Mouse (Mus musculus) liver, adult 2 months (tissue): ENCODE measurements around the gene Gm20388.

ENCODE experiments used
- CTCF ChIP-seq: fragments of 200-500 bp; IDR thresholded peaks from 2 replicates; pipeline ENCODE4 v1.5.1; 2011; ENCODE audit warnings: low read depth, low read length, control low read depth
- POLR2A ChIP-seq: fragments of 200-500 bp; IDR thresholded peaks from 2 replicates; pipeline ENCODE4 v1.6.1; 2011; ENCODE audit warnings: low read length, control low read depth; ENCODE audit not compliant: insufficient read depth; ENCODE audit errors: extremely low read depth

GRCm38 (mm10) chr8:123860386-123860785 is 3949.7 kb downstream of the Gm20388 start:
- TF ChIP-seq CTCF = no peak
- no peak for TF ChIP-seq POLR2A
